Mouse (Mus musculus) heart, embryonic 16.5 days (tissue): ENCODE measurements at regions not wholly inside any gene's neighbourhood (a gene's known extent, or its start where the extent isn't known, plus 50 kb on each side); places are given as distances from the start of the nearest gene placed in this dataset.

Source experiments
- ATAC-seq: fragments of 200-750 bp; cut with Nextera tagmentation; replicated peaks from 2 replicates; pipeline ENCODE4 v1.8.0; 2017; ENCODE audit warnings: moderate number of reproducible peaks; ENCODE audit not compliant: insufficient read depth, low FRiP score; ENCODE audit errors: extremely low read depth
- H3K27ac ChIP-seq: fragments of 300-500 bp; sonication (generic); 2 replicates; pipeline ENCODE4 v1.5.1; 2014; ENCODE audit warnings: mild to moderate bottlenecking, low read length, control low read depth, moderate library complexity
- H3K27me3 ChIP-seq: fragments of 300-500 bp; sonication (generic); 2 replicates; pipeline ENCODE4 v1.6.1; 2014; ENCODE audit warnings: low read length, mixed read lengths; ENCODE audit not compliant: control insufficient read depth, insufficient read depth
- H3K36me3 ChIP-seq: fragments of 300-500 bp; sonication (generic); 2 replicates; pipeline ENCODE4 v1.6.1; 2014; ENCODE audit not compliant: control insufficient read depth, insufficient read depth
- H3K4me1 ChIP-seq: fragments of 300-500 bp; sonication (generic); 2 replicates; pipeline ENCODE4 v1.6.1; 2014; ENCODE audit warnings: low read length, mixed read lengths; ENCODE audit not compliant: control insufficient read depth, insufficient read depth
- H3K4me2 ChIP-seq: fragments of 300-500 bp; sonication (generic); 2 replicates; pipeline ENCODE4 v1.6.1; 2014; ENCODE audit warnings: low read depth, mild to moderate bottlenecking, control low read depth, low read length
- H3K4me3 ChIP-seq: fragments of 300-500 bp; sonication (generic); 2 replicates; pipeline ENCODE4 v1.5.1; 2014; ENCODE audit warnings: mild to moderate bottlenecking, control low read depth, low read length
- H3K9ac ChIP-seq: fragments of 300-500 bp; sonication (generic); 2 replicates; pipeline ENCODE4 v1.6.1; 2014; ENCODE audit warnings: low read length, control low read depth
- H3K9me3 ChIP-seq: fragments of 300-500 bp; sonication (generic); replicated peaks from 2 replicates; pipeline ENCODE4 v1.6.1; 2016; ENCODE audit warnings: low read length; ENCODE audit not compliant: control insufficient read depth
- WGBS: fragments of 180-500 bp; shearing (Covaris S2); extraction: QIAGEN DNeasy Blood & Tissue Kit; methylation state at CpG from one replicate; pipeline ENCODE4 v1.1.7; 2014; 5-methylcytosine and 5-hydroxymethylcytosine counted together

- H3K4me1 ChIP-seq: peaks cover 6% of the 10 kb centered on the region; the same call in 1 of the 2 replicates
- H3K27me3 ChIP-seq: no peaks in the 10 kb centered on the region
- H3K9me3 ChIP-seq: no peaks in the 10 kb centered on the region
- no peak for ATAC-seq
- H3K4me3 ChIP-seq: no peak overlapping the region
- no peak overlapping the region for H3K9ac ChIP-seq
- H3K36me3 ChIP-seq: no peaks in the 10 kb centered on the region
- no peak overlapping the region for H3K4me2 ChIP-seq
- H3K27ac ChIP-seq: no peak overlapping the region
Observed at GRCm38 (mm10) chr11:56823471-56823870, 187.7 kb upstream of the Gria1 start.

GRCm38 (mm10) chr11:56827499-56827898, 183.7 kb upstream of the Gria1 start:
- no peak overlapping the region for H3K4me3 ChIP-seq
- no peaks in the 10 kb centered on the region for H3K9me3 ChIP-seq
- ATAC-seq: no peak
- H3K27ac ChIP-seq: no peak overlapping the region
- H3K27me3 ChIP-seq: no peaks in the 10 kb centered on the region
- WGBS: 54% methylated on average over 5 of the region's 5 CpGs
- no peak overlapping the region for H3K9ac ChIP-seq
- 0 out of 2 replicates have a peak, but pooled peaks cover 3% of the 10 kb centered on the region for H3K4me1 ChIP-seq
- H3K36me3 ChIP-seq: no peaks in the 10 kb centered on the region
- H3K4me2 ChIP-seq: no peak overlapping the region

- Histone ChIP-seq H3K4me2 (peak overlapping the region; percentile 25), H3K27me3 (no peaks in the 10 kb centered on the region), H3K4me3 (no peak overlapping the region), H3K9me3 (0 out of 2 replicates have a peak, but pooled peaks cover 3% of the 10 kb centered on the region), H3K36me3 (no peaks in the 10 kb centered on the region), H3K27ac (peak overlapping the region; percentile 79), H3K4me1 (peaks cover 9% of the 10 kb centered on the region; the same call in 1 of the 2 replicates), H3K9ac (no peak overlapping the region)
- 15% methylated on average over 4 of the region's 4 CpGs for WGBS
- ATAC-seq: peak; percentile 91
Observed at GRCm38 (mm10) chr11:56862649-56863048, 148.5 kb upstream of the Gria1 start.

GRCm38 (mm10) chr11:56871640-56872039, 139.5 kb upstream of the Gria1 start:
- Histone ChIP-seq H3K4me3 (no peak overlapping the region), H3K36me3 (no peaks in the 10 kb centered on the region), H3K4me2 (no peak overlapping the region), H3K9me3 (peaks cover 5% of the 10 kb centered on the region; the same call in 1 of the 2 replicates), H3K27me3 (no peaks in the 10 kb centered on the region), H3K9ac (no peak overlapping the region), H3K4me1 (peaks cover 5% of the 10 kb centered on the region; the same call in 1 of the 2 replicates), H3K27ac (no peak overlapping the region)
- WGBS: 11% methylated on average over 3 of the region's 3 CpGs
- no peak for ATAC-seq

GRCm38 (mm10) chr11:56898548-56898951, 112.6 kb upstream of the Gria1 start:
- Histone ChIP-seq H3K27me3 (no peaks in the 10 kb centered on the region), H3K4me1 (0 out of 2 replicates have a peak, but pooled peaks cover 2% of the 10 kb centered on the region), H3K4me3 (no peak overlapping the region), H3K4me2 (no peak overlapping the region), H3K36me3 (no peaks in the 10 kb centered on the region), H3K9ac (no peak overlapping the region), H3K27ac (no peak overlapping the region), H3K9me3 (no peaks in the 10 kb centered on the region)
- no peak for ATAC-seq
- 74% methylated on average over 4 of the region's 4 CpGs for WGBS

GRCm38 (mm10) chr11:56901201-56901600, 110.0 kb upstream of the Gria1 start:
- 76% methylated on average over 3 of the region's 3 CpGs for WGBS
- no peak overlapping the region for H3K9ac ChIP-seq

GRCm38 (mm10) chr11:56925368-56925896, 85.8 kb upstream of the Gria1 start:
- no peak for ATAC-seq
- Histone ChIP-seq H3K4me1 (no peaks in the 10 kb centered on the region), H3K4me3 (no peak overlapping the region), H3K36me3 (no peaks in the 10 kb centered on the region), H3K9ac (no peak overlapping the region), H3K9me3 (no peaks in the 10 kb centered on the region), H3K27ac (no peak overlapping the region), H3K4me2 (no peak overlapping the region), H3K27me3 (no peaks in the 10 kb centered on the region)
- 65% methylated on average over 7 of the region's 7 CpGs for WGBS

More at GRCm38 (mm10) chr11:56901201-56901600, 110.0 kb upstream of the Gria1 start:
- H3K4me2 ChIP-seq: no peak overlapping the region
- H3K9me3 ChIP-seq: no peaks in the 10 kb centered on the region
- no peak overlapping the region for H3K27ac ChIP-seq
- H3K4me1 ChIP-seq: no peaks in the 10 kb centered on the region
- no peaks in the 10 kb centered on the region for H3K27me3 ChIP-seq
- no peak for ATAC-seq
- no peaks in the 10 kb centered on the region for H3K36me3 ChIP-seq
- no peak overlapping the region for H3K4me3 ChIP-seq

GRCm38 (mm10) chr11:56932766-56933165, 78.4 kb upstream of the Gria1 start:
- H3K9ac ChIP-seq: no peak overlapping the region
- no peaks in the 10 kb centered on the region for H3K4me1 ChIP-seq
- H3K4me3 ChIP-seq: no peak overlapping the region
- no peaks in the 10 kb centered on the region; the same call in 1 of the 2 replicates for H3K9me3 ChIP-seq
- H3K27me3 ChIP-seq: no peaks in the 10 kb centered on the region
- no peak for ATAC-seq
- no peak overlapping the region for H3K4me2 ChIP-seq
- WGBS: 78% methylated on average over 7 of the region's 7 CpGs
- no peaks in the 10 kb centered on the region for H3K36me3 ChIP-seq
- no peak overlapping the region for H3K27ac ChIP-seq

GRCm38 (mm10) chr11:56952357-56952756, 58.8 kb upstream of the Gria1 start:
- no peak overlapping the region for H3K4me2 ChIP-seq
- no peak for ATAC-seq
- H3K9ac ChIP-seq: no peak overlapping the region
- WGBS: 63% methylated on average over 2 of the region's 2 CpGs
- no peak overlapping the region for H3K27ac ChIP-seq
- no peaks in the 10 kb centered on the region for H3K9me3 ChIP-seq
- no peak overlapping the region for H3K4me3 ChIP-seq
- no peaks in the 10 kb centered on the region for H3K4me1 ChIP-seq
- H3K36me3 ChIP-seq: no peaks in the 10 kb centered on the region
- H3K27me3 ChIP-seq: no peaks in the 10 kb centered on the region
